Mouse (Mus musculus): ENCODE data around the gene 4930435E12Rik.

4930435E12Rik gene

GRCm38 (mm10) chr16:38771145-38771544, 57.4 kb downstream of the 4930435E12Rik start:
- ATAC-seq (ENCODE audit: insufficient number of reproducible peaks, low FRiP score, low TSS enrichment), result no peak

DNA sequence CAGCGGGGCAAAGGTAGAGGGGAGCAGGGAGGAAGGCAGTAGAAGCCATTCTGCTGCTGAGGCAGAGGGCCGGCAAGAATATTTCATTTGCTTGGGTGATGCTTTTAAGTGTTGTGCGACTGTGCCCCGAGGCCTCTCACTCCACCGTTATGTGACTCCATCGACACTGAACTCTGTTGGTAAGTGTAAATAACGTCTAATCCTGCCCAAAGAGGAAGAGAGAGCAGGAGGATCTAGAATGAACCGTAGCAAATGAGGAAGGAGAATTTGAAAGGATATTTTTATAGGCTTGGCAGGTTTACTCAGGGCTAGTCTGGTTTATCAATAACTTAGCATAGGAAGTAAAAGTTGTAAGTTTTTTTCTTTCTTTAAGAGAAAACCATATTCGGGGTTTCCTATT, 59.0 kb downstream of the 4930435E12Rik start:
- ATAC-seq (ENCODE audit: insufficient number of reproducible peaks, low FRiP score, low TSS enrichment), result no peak

GRCm38 (mm10) chr16:38768386-38768785, 60.2 kb downstream of the 4930435E12Rik start:
- ATAC-seq (ENCODE audit: insufficient number of reproducible peaks, low FRiP score, low TSS enrichment), result no peak

GRCm38 (mm10) chr16:38767761-38768160, 60.8 kb downstream of the 4930435E12Rik start:
- no peak for ATAC-seq (ENCODE audit: insufficient number of reproducible peaks, low FRiP score, low TSS enrichment)

- ATAC-seq (ENCODE audit: insufficient number of reproducible peaks, low FRiP score, low TSS enrichment), result no peak
Measured at GRCm38 (mm10) chr16:38766671-38767070, 61.9 kb downstream of the 4930435E12Rik start.

DNA sequence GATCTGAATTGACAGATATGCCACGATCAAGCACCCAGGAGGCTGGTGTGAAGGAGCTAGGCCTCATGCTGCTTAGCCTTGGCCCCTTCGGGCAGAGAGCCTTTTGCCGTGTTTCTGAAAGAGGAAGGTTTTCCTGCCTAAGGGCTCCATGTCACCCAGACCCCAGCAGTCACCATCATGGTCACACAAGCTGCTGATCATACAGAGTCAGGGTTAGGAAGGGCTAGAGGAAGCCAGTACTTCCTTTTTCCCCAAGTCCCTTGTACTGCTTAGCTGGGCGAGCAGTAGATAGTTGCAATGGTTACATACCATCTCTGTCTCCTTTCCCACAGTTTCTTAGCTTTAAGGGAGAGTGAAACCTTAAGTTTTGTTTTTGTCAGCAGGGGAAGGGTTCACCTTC, 65.0 kb downstream of the 4930435E12Rik start:
- ATAC-seq (ENCODE audit: insufficient number of reproducible peaks, low FRiP score, low TSS enrichment), result no peak

DNA sequence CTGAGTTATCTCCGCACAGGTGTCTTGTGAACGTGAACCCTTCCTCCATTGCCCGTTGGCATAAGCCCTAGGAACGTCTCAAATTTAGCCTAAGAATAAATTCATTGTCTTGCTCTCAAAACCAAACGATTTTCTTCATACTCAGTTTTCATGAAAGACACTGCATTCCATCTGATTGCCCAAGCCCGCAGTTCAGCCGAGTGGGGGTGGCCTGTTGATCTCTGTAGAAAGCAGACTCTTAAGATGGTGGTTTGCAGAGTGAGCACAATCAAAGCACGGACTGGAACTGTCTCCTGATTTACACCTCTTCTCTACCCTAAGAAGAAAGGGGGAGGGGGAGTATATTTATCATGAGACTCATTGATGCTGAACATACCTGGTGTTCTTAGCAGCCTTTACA, 66.1 kb downstream of the 4930435E12Rik start:
- ATAC-seq (ENCODE audit: insufficient number of reproducible peaks, low FRiP score, low TSS enrichment), result no peak
